Mouse (Mus musculus) megakaryocyte, embryonic 14.5 days (primary cell): Measurements from ENCODE around the gene Gm6676.
"Not testable (repeated sequence)": the region's sequence is repeated elsewhere in the genome, so short reads cannot be mapped to it uniquely, and the experiment has no call there.

Source experiments
- FLI1 ChIP-seq: IDR thresholded peaks from 2 replicates; pipeline ENCODE4 v1.6.1; 2012; ENCODE audit warnings: low read length, inconsistent platforms, mixed read lengths
- GATA1 ChIP-seq: IDR thresholded peaks from 3 replicates; pipeline ENCODE4 v1.6.1; 2012; ENCODE audit warnings: mixed read lengths, low read length, inconsistent platforms, borderline replicate concordance

DNA sequence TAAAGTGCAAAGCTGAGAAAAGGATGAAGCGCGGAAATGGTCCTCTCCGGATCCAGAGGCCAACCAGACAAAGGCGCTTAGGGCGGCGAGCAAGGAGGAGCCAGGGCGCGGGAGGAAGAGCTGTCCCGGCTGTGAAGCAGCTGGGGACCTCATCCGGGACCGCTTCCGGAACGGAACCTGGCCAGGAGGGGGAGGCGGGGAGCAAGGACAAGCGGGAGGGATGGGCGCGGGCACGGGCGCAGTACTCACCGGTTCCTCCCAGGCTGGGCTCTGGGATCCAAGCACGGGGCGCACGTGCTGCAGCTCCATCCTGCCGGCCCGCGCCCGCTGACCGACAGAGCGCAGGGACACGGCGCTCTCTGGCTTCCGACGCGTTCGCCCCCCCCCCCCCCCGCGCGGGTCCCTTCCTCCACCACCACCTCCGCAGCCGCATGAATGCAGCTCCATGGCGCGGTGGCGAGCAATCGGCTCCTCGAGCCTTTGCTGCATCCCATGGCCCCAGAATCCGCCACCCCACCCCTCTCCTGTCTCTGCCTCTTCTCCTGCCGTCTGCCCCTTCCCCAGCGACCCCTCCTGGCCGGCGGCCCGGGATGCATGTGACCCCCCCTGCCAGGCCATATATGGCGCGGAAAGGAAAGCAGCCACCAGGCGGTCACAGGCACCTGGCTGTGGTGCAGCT, 19.9 kb downstream of the Gm6676 start:
- TF ChIP-seq GATA1, FLI1: not testable (repeated sequence)
